Mouse (Mus musculus) spleen, adult 2 months (tissue): ENCODE results near the gene Bcl2l11.

ENCODE experiments used
- CTCF ChIP-seq: fragments of 200-500 bp; IDR thresholded peaks from 2 replicates; pipeline ENCODE4 v1.5.1; 2011; ENCODE audit warnings: mild to moderate bottlenecking, inconsistent platforms; ENCODE audit not compliant: insufficient read depth, insufficient read length, insufficient replicate concordance; ENCODE audit errors: extremely low read depth
- POLR2A ChIP-seq: fragments of 200-500 bp; IDR thresholded peaks from 2 replicates; pipeline ENCODE4 v1.6.1; 2011; ENCODE audit warnings: low read depth, low read length, inconsistent platforms

DNA sequence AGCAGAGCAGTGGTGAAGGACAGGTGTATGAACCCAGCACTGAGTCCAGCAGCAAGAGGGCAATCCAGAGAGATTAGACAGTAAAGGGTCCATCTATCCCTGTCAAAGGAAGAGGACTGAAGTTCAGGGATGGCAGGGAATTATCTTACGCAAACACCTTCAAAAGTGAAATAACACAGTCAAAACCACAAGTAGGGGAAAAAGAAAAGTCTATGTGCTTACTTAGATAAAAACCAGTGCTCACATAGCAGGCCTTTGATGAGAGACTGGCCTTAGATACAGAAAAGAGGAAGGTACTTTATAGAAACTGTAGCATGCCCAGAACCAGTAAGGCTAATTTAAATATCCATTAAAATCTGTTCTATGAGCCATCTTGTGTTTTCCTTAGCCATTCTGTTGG, 40.4 kb upstream of the Bcl2l11 start:
- TF ChIP-seq CTCF (no peak), POLR2A (no peak)
